Mouse (Mus musculus) stomach, postnatal 0 days (tissue): ENCODE measurements around the gene Crebl2.

ENCODE experiments used
- CTCF ChIP-seq: IDR thresholded peaks from 2 replicates; pipeline ENCODE4 v1.5.1; 2016; ENCODE audit warnings: antibody characterized with exemption, low read depth, mild to moderate bottlenecking, moderate library complexity
- EP300 ChIP-seq: optimal IDR thresholded peaks from 2 replicates; pipeline ENCODE3; 2016; ENCODE audit warnings: antibody characterized with exemption

DNA sequence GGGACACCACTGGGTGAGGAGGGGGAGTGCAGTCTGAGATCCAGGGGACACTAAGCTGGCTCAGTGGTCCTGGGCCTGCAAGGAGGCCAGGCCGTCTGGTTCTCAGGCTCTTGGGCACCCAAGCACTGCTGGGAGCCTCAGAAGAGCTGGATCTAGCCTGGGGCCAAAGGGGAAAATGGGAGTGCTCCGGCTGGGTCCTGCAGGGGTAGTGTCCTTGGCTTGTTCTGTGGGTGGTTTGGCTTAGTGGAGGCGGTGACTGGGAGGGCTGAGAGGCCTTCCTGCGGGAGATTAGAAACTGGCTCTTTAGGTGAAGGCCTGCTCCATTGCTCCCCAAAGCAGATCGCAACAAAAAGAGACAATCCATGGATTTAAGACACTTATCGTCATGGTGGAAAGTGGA lies 16.4 kb downstream of the Crebl2 start:
- TF ChIP-seq CTCF (no peak), EP300 (no peak)
